Mouse (Mus musculus) bone marrow macrophage, adult 2 months (primary cell): ENCODE data around the gene Rps6kc1.

ENCODE experiments used
- CTCF ChIP-seq: IDR thresholded peaks from 2 replicates; pipeline ENCODE4 v1.5.1; 2012; ENCODE audit warnings: low read depth, mild to moderate bottlenecking, low read length, moderate library complexity
- POLR2A ChIP-seq: IDR thresholded peaks from 2 replicates; pipeline ENCODE4 v1.6.1; 2012; ENCODE audit warnings: mild to moderate bottlenecking, low read depth, low read length, borderline replicate concordance

DNA sequence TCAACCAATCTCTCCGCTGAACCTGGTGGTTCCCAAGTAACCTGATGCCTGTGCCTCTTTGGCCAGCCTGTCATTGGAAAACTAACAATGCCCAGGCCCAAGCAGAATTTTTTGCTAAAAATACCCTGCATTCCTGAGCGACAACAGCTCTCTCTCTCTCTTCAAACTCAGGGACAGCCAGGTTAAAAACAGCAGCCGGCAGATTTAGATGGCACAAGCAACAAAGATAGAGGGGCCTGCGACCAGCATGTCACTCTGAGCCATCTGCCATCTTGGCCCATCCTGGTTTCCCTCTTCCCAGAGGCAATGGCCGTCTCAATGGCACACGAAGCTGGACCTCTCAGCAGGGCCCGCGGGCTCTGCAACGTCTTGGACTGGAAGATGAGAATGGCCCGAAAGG is 242.5 kb downstream of the Rps6kc1 start:
- TF ChIP-seq CTCF: no peak
- no peak for TF ChIP-seq POLR2A
